Mouse (Mus musculus) forelimb bud, embryonic 11.5 days (tissue): Measurements from ENCODE around the gene Vmn2r5.
"Not testable (repeated sequence)": the region's sequence is repeated elsewhere in the genome, so short reads cannot be mapped to it uniquely, and the experiment has no call there.

ENCODE experiments used
- DNase-seq: peaks from one replicate; pipeline ENCODE4 v3.0.0-alpha.2; 2012; ENCODE audit warnings: low read depth, low spot score

The Vmn2r5 gene

DNA sequence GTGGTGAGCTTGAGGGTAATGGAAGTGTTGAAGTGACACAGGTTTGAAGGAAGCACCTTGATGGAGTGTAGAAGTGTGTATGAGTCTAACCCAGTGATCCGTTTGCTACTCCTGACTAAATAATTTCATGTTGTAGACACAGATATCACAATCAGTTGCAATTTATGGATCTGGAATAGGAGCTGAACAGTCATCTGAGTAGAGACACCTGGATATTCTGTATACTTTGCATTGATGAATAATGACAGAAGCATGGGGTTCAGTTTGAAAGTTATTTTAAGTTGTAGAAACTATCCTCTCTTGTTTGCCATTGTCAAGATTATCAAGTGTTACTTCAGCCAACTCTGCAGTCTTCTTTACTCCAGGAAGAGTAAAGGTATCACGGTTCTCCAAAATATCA, at the start of gene Vmn2r5:
Vmn2r5 (minus strand) TSS at position 101 of the 400 bp plus-strand sequence.
- not testable (repeated sequence) for DNase-seq

- DNase-seq: not testable (repeated sequence)
These were observed 13.9 kb upstream of the Vmn2r5 start for GRCm38 (mm10) chr3:64523585-64523984.
